Mouse (Mus musculus): ENCODE data around the gene Cela3a.
"Not testable (repeated sequence)": the region's sequence is repeated elsewhere in the genome, so short reads cannot be mapped to it uniquely, and the experiment has no call there.

Cela3a gene

DNA sequence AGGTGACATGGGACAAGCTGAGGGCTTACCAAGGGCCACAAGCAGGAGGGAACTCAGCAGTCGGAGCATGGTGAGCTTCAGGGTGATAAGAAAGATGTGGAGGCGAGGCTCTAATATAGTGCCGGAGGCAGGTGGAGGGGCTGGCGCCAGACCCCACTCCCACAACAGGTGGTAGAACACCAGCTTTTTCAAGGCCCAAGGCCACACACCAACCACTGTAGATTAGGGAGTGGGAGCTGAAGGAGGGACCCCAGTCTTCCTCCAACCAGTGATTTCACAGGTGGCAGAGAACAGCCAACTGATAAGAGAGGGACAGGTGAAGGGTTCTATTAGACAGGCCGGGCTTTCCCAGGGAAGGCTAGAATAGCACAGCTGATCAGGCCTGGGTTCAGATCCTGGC is at the start of gene Cela3a:
Gene Cela3a (minus strand): TSS at position 101 of the 400 bp plus-strand sequence.
- DNase-seq (ENCODE audit: low spot score) = no peak

GRCm38 (mm10) chr4:137458861-137459260 is 49.3 kb upstream of the Cela3a start:
- DNase-seq (ENCODE audit: low spot score) = no peak

GRCm38 (mm10) chr4:137458310-137458709 is 48.7 kb upstream of the Cela3a start:
- no peak for DNase-seq (ENCODE audit: low spot score)

GRCm38 (mm10) chr4:137457292-137457691 is 47.7 kb upstream of the Cela3a start:
- DNase-seq (ENCODE audit: low spot score) = no peak

- no peak for DNase-seq (ENCODE audit: low spot score)
Observed at GRCm38 (mm10) chr4:137456581-137456980, 47.0 kb upstream of the Cela3a start.

GRCm38 (mm10) chr4:137454582-137454981 is 45.0 kb upstream of the Cela3a start:
- no peak for DNase-seq (ENCODE audit: low spot score)

DNA sequence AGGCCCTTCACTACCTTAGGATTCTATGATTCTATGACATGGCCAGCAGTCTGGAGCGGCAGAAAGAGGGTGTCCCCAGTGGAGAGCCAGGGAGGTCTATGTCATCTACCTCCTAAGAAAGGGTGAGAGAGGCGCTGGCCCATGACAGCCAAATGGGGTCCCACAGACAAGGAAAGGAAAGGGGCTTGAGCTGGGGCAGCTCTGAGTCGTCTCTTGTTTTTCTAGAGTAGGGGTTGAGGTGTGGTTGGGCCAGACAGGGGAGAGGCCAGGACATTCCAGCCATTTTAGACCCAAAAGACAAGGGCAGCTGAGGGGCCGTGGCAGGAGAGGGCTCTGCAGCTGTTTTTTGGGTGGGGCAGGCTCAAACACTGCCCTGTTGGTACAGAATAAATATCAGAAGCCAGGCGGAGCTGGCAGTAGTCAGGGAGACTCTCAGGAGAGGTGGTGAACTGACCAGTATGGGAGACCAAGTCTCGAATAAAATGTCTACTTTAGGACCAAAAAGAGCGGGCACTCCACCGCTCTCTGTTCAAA is 43.7 kb upstream of the Cela3a start, which contains the start of gene 1700013G24Rik:
Gene 1700013G24Rik (plus strand): TSS at position 51 of the 534 bp plus-strand sequence.
- no peak for DNase-seq (ENCODE audit: low spot score)

- DNase-seq (ENCODE audit: low spot score) = no peak
Observed at GRCm38 (mm10) chr4:137452190-137452589, 42.6 kb upstream of the Cela3a start.

- no peak for DNase-seq (ENCODE audit: low spot score)
Observed at GRCm38 (mm10) chr4:137449715-137450114, 40.1 kb upstream of the Cela3a start.

DNA sequence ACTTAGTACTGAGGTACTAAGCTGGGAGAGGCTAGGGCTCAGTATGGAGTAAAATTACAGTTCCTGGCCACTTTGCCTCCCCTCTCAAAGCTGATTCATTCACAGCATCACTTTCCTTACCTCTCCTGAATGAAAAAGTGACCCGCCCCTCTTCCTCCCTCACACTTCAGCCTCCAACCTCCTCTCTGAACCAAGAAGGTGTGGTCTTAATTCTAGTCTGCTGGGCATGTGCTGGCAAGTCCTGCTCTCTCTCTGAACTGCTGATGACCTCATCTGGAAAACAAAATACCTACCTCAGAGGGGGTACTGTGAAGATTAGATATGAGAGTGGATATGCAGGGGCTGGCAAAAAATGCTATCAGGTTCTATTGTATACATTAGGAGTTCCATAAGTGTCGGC is 39.5 kb upstream of the Cela3a start:
- DNase-seq (ENCODE audit: low spot score) = no peak

- DNase-seq (ENCODE audit: low spot score) = no peak
Observed at GRCm38 (mm10) chr4:137448641-137449040, 39.0 kb upstream of the Cela3a start.

- DNase-seq (ENCODE audit: low spot score) = no peak
Observed at GRCm38 (mm10) chr4:137448197-137448596, 38.6 kb upstream of the Cela3a start.

- DNase-seq (ENCODE audit: low spot score) = no peak
Observed at GRCm38 (mm10) chr4:137447363-137448196, 38.0 kb upstream of the Cela3a start.

- no peak for DNase-seq (ENCODE audit: low spot score)
Observed at GRCm38 (mm10) chr4:137445881-137446280, 36.3 kb upstream of the Cela3a start.

- peak; percentile 32 for DNase-seq (ENCODE audit: low spot score)
Observed at GRCm38 (mm10) chr4:137443625-137444024, 34.0 kb upstream of the Cela3a start.

DNA sequence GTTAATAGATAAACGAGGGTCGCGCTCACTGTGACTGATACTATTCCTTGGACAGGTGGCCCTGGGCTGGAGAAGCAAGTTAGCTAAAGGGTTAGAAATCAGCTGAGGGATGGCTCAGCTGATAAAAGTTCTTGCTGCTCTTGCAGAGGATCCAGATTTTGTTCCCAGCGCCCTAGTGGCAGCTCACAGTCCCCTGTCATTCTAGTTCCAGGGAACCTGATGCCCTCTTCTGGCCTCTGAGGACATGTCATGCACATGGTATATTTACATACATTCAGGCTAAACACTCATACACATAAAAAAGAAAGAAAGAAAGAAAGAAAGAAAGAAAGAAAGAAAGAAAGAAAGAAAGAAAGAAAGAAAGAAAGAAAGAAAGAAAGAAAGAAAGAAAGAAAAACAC is 31.7 kb upstream of the Cela3a start:
- no peak for DNase-seq (ENCODE audit: low spot score)

GRCm38 (mm10) chr4:137438842-137439241 is 29.3 kb upstream of the Cela3a start:
- no peak for DNase-seq (ENCODE audit: low spot score)

- DNase-seq (ENCODE audit: low spot score) = no peak
Observed at GRCm38 (mm10) chr4:137436979-137437669, 27.5 kb upstream of the Cela3a start.

- not testable (repeated sequence) for DNase-seq (ENCODE audit: low spot score)
Observed at GRCm38 (mm10) chr4:137432700-137433550, 23.3 kb upstream of the Cela3a start.

- DNase-seq (ENCODE audit: low spot score) = no peak
Observed at GRCm38 (mm10) chr4:137430502-137430901, 20.9 kb upstream of the Cela3a start, which contains the start of gene Cela3b. Cela3b (minus strand) TSS chr4:137430540.

DNA sequence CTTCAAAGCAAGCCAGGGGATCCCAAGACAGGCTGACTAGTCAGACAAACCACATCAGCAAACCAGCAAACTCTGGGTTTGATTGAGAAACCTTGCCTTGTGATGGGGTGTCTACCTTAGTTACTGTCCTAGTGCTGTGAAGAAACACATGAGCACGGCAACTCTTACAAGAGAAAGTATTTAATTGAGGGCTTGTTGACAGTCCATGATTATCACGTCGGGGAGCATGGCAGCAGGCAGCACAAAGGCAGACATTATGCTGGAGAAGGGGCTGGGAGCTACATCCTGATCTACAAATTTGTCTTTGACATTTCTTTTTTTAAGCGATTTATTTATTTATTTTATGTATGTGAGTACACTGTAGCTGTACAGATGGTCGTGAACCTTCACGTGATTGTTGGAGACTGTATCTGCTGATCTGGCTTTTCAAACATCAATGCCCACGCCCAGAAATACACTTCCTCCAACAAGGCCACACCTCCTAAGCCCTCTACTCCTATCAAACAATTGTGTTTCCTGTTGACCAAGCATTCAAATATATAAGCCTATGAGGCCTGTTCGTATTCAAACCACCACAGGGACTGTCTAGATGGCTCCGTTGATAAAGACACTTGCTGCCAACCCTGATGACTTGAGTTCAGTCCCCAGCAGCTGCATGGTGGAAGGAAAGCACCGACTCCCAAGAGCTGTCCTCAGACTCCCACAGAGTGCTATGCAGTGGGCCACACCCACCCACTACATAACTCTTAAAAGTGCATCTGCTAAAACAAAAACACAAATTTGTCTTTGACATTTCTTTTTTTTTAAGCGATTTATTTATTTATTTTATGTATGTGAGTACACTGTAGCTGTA is 8.3 kb upstream of the Cela3a start:
- DNase-seq (ENCODE audit: low spot score) = no peak

Data from urinary bladder, postnatal 10 days (tissue).